Mouse (Mus musculus): ENCODE measurements around the gene Actr6. TPM values are rescaled to one million over a fixed set of nuclear protein-coding genes. Genes with fewer than 3 reads are reported as not detected.

The Actr6 gene
- total RNA-seq (2021) = 10 to 100 TPM; 24.9 to 25.7 TPM
- long read RNA-seq, transcript Actr6-201 (11 exons, 1,705 nt) = major isoform, 29 of 41 reads
- long read RNA-seq, partial matches to known transcripts = 1 of 41 reads
- long read RNA-seq, other reads (novel, unspliced or antisense) = 11 of 41 reads

DNA sequence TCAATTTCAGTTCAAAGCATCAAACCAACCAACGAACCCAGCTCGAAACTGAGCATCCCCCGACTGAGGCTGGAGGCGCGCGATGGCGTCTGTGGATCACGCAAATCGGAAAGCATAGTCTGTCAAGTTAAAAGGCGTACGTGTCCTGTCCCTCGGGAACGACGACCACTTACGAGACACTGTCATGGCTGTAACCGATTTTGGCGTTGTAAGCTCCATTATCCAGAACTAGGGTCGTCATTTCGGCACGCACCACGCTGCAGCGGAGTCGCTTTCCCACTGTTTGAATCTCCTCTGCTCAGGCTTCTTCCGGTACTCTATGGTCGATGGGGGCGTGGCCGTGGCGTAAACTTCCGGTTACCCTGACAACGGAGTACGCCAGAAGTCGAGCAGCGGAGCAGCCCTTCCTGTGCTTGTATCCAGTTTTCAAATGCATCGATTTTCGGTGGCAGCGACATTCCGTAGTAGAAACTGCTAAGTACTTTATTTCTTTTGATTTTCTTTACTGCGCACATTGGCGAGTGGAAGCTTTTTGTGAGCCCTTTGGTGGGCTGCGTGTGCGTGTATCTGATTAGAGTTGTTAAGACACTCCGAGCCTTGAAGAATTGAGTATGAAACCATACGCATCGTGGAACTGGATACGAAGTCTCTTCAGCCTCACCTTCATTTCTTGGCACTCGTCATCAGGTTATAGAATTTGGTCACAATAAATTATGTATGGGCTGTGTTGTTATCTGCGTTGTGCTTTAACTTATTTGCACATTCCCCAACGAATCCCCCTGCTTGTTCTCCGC, at the start of gene Actr6:
Gene Actr6, minus strand, starts transcription at position 295 of the 794 bp plus-strand sequence.
- peak; percentile 91 to 92 for DNase-seq (ENCODE audit: low spot score in 2 of 2)

DNA sequence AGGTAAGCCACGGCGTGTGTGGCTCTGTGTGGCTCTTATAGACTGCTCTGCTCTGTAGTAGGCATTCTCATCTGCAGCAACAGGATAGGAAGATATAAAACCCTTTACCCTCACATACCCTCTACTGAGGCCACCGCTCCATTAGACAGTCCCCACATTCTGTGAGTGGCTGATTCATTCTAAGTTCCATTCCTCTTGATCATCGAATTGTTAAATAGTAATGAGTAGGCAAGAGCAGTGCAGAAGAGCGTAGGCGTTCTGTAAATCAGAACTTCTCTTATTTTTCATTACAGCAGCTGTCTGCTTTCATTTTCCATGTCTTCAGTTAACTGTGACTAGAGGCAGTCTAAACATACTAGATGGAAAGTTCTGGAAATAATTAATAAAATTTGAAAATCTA, 43.9 kb upstream of the Actr6 start:
- DNase-seq (ENCODE audit: low spot score in 2 of 2) = no peak

DNA sequence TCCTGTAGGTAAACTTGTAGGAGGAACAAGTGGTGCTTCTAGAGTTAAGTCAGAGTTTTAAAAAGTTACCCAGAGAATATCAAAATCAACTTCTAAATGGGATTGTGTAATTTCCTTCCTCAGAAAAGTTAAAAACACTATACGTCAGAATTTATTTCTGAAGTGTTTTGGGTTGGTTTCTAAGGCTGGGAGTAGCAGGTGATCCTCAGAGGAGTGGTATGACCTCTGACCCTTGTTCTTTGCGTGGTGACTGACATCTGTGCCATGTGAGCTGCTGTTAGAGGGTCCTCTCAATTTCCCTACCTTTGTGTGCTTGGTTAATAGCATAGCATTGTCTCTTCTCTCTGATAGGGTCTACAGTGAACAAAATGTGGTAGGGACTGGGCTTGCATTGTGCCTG, 39.8 kb upstream of the Actr6 start:
- DNase-seq (ENCODE audit: low spot score in 2 of 2) = no peak

DNA sequence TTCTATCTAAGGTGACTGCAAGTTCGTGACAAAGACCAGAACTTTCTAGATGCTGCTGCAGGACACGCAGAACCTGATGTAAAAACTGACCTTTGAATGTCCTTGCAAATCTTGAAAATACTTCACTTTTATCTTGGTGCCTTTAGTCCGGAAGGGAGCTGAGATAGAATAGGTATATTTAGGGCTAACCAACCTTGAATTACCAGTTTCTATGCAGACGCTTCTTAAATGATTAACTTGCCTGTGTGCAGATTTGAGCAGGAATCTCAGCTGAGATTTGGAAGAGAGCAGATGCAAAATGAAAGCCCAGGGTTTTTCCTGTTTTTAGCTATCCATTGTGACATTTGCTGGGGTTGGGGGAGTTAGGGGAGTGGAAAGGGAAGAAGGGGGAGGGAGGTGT, 37.0 kb upstream of the Actr6 start:
- no peak for DNase-seq (ENCODE audit: low spot score in 2 of 2)

DNA sequence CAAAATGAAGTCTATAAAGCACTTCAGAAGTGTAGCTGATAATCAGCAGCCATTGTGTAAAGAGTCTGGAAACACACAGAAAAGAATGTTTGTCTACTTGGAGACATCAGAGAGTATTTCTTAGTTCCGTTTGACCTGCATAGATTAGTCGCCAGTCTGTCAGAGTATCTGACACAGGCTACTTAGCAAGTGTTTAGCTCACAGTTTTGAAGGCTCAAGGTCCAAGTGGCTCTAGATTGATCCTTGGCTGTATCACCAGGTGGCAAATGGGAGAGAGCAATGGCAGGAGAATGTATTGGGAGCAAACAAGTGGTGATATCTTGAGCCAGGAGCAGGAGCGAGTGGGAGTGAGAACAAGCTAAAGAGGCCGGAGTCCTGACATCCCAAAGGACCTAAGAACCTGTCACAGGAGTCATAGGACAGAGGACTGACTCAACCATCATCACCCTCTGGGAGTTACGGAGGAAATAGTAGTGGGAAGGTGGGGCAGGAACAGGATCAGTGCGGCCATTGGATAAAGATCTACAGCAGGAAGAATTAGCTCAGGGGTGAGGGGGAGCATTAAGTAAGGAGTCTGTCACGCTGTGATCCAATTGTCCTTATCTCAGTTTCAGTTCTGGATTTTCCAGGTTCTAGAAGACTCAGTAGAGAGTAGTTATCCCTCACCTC, 36.4 kb upstream of the Actr6 start:
- no peak for DNase-seq (ENCODE audit: low spot score in 2 of 2)

DNA sequence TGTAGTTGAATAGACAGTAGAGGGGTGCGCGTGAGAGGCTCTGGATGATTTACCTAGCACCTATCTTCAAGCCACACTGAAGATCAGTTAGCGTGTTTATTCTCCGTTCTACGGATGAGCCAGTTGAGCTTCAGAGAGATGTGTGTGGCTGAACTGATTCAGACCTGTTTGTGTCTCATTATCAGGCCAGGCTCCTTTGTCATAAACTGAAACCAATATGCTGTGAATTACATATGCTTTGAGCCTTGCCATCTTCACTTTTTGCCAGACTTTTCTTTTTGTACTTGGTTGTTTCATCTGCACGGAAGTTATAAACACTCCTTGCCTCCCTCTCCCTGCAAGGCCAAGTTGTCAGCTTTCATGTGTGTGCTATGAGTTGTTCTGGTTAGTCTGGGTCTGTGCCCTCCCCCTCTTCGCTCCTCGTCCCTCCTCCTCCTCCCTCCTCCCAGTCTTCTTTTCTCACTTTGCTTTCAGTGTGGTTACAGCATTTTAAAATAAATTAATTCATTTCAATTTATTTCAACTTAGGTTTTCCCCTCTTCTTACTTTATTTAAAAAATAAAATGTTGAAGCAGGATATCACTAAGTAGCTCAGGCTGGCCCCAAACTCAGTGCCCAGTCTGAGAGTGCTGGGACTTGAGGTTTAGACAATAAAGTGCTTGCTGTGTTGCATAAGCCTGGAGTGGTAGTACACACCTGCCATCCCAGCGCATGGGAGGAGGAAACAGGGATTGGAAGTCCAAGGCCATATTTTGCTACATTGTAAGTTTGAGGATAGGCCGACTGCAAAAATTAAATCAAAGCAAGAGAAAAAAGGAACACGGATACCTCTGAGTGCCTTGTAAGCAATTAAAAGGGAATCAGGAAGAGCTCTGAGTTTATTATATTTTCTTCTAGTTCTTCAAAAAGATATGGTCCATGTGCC, 34.0 kb upstream of the Actr6 start:
- DNase-seq (ENCODE audit: low spot score in 2 of 2) = no peak

DNA sequence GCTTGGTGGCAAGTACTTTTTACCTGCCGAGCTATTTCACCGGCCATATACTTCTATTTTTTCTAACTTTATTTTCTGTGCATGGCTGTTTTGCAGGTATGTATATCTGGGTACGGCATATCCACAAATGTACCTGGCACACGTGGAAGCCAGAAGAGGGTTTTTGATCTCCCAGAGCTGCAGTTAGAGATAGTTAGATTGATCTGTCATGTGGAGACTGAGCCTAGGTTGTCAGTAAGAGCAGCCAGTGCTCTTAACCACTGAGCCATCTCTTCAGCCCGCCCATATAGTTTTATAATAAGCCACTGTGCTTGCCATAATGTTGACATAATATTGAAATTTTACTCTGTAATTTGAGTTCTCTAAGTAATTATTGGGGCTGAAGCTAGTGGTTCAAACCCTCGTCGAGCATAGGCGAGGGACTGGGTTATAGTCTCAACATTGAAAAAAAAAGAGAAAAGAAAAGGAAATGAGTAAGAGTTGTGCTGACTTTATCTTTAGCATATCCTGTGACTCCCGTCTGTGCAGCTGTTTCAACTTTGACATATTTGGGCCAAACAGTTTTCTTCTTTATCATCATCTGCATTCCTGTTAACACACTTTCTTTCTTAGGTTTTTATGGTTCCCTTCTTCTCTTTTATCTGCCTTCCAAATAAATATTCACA, 32.5 kb upstream of the Actr6 start:
- no peak for DNase-seq (ENCODE audit: low spot score in 2 of 2)

DNA sequence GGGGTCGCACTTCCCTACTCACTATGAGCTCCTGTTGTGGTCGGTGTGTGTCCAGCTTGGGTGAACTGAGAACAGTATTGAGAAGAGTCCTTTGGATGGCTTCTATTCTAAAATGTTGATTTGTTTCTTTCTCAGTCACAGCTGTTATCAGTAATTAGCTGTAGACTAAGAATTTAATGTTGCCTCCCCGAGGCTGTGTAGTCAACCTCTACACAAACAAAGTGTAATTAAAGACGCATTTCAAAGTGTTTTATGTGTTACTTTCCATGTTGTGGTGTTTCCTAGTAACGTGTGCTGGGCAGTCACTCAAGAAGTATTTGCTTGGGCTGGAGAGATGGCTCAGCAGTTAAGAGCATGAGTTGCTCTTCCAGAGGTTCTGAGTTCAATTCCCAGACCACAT, 28.7 kb upstream of the Actr6 start:
- no peak for DNase-seq (ENCODE audit: low spot score in 2 of 2)

DNA sequence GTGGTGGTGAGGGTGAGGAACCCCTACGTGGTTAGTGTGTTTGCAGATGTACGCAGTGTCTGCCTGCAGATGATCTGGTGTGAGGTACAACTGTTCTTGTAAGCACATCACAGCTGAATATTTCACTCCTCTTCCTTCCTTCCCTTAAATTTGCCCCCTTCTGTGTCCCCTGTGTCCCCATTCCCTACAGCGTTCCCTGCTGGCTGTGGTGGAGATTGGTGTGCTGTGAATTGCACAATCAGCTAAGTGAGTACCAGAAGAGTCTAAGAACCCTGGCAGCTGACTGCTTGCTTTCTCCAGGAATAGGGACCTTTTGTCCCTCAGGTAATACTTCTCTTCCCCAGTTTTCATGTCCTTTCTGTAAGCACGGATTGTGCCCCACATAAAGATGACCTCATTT, 23.1 kb upstream of the Actr6 start:
- no peak for DNase-seq (ENCODE audit: low spot score in 2 of 2)

DNA sequence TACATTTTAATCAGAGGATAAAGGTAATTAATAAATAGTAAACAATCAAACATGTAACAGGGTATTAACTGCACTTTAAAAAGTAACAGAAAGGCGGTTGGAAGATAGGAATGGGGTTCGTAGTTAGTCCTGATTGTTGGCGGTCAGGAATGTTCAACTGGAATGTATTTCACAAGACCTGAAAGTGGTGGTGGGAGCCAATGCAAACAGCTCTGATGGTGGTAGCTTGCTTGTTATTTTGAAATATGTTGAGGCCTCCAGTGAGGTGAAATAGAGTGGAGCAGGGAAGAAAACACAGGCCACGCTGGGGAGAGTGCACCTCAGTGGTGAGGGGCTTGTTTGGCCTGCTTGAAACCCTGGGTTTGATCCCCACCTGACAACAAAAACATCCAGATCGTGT, 19.0 kb upstream of the Actr6 start:
- no peak for DNase-seq (ENCODE audit: low spot score in 2 of 2)

DNA sequence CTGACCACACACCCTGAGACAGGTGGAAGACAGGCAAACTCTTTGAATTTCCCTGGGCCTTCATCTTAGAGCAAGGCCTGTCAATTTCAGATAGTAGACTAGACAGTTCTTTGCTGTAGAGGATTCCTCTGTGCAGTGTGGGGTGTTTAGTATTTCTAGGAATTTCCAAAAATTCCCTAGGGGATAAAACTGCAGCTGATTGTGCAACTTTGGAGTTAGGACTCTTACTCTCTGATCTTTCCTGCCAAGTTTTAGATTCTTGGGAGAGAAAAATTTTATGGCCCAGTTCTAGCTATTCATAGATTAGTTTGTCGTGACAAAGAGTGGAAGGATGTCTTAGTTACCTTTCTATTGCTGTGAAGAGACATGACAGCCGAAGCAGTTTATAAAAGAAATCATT, 16.5 kb upstream of the Actr6 start:
- DNase-seq (ENCODE audit: low spot score in 2 of 2) = no peak

DNA sequence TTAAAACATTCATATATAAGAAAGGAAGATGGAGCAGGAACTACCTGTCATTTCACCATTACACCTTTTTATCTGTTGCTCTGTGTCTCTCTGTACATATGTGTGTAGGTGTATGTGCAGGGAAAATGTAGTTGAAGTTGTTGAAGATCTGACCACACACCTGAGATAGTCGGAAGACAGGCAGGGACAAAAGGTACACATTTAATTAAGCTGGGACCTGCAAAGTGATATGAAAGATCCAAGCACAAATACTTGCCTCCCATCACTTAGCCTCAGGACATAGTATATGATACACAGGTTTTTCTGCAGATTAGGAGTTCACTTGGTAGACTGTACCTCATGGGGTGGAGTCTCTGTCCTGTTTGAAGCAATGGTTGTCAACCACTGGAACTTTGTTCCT, 15.8 kb upstream of the Actr6 start:
- DNase-seq (ENCODE audit: low spot score in 2 of 2) = no peak

DNA sequence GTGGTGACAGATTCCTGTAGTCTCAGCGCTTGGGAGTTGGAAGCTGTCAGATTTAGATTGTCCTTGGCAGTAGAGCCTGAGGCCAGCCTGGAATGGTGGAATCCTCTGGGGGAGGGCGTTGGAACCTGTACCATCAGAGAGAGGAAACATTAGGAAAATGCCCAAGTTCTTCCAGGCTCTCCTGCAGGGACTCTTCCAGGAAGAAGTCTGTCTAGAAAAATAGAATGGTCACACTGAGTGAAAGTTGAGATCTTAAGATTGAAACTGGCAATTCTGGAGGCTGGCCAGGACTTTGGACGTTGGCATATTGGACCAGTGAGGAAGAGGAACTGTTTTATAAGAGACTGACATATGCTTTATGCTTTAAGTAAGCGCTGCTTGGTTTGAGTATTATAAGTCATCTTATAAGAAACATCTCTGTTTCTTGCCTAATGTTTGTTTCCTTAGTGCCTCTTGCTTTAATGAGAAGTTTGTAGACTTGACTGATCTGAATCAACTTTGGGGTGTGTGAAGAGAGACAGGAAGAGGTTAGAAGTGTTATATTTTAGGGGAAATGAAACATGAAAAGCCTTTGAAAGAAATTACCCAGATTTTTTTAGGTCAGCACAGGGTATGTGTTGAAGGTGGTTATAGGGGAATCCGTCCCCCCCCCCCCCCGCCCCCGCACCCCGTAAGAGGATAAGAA, 15.3 kb upstream of the Actr6 start:
- no peak for DNase-seq (ENCODE audit: low spot score in 2 of 2)

DNA sequence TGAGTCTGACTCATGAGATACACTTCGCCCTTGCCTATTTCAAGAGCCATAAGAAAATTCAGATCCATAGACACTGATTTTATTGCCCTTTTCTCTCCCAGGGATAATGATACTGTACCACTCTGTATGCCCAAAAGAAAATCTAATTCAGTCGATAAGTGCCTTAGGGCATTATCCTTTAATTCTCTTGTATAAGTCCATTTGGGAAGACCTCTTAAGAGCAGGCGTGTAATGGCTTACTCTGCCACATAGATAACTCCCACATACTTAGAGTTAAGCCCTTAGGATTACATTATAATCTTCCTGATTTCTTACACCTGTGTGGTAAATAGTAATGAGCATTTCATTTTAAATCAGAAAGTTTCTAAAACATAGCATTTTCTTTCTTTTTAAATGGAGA, 14.5 kb upstream of the Actr6 start:
- no peak for DNase-seq (ENCODE audit: low spot score in 2 of 2)

DNA sequence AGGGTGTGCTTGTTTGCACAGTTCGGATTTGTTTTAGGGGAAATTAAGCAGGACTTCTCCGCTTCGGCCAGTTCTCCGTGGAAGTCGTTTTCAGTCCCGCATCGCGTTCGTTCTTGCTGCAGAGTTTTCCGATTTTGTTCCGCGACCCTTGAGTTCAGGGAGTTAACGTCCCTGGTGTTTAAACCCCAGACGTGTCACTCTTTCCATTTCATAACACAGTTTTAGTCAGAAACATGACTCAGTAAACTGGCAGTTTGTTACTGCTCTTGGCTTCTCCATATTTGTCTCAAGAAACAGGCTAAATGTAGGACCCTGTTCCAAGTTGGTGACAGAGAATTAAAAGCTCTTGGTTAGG, 13.5 kb upstream of the Actr6 start:
- no peak for DNase-seq (ENCODE audit: low spot score in 2 of 2)

DNA sequence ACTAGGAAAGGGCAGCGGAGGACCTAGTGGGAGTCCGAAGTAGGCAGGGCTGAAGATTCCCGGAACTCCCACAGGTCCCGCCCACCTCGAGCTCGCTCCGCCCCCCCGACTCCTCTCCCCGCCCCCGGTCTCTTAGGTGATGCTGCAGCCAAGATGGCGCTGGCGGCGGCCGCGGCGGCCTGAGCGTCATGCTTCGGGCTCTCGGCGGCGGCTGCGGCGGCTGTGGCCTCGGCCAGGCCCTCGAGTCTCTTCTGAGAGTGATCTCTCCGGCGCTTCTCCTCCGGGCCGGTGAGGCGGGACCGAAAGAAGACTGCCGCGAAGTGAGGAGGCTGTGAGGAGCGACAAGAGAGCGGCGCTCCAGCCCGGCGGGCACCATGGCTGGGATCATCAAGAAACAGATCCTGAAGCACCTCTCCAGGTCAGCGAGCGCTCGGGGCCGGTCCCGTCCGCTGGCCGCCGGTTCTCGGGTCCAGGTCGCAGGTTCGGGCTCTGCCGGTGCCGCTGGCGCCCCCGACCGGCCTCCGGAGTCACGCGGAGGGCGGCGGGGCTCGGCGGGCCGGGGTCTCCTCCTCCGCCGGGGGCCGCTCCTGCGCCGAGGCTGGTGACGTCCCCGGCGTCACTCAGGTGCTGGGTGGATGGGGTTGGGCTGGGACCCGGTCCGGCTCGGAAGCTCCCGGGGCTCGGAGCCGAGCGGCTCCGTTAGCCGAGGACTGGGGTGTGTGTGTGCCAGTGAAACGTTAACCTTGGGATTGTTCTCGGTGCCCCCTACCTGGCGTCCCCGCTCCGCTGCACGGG, 13.0 kb upstream of the Actr6 start, which contains the start of gene Uhrf1bp1l:
Gene Uhrf1bp1l, plus strand, starts transcription at position 121 of the 795 bp plus-strand sequence.
- peak; percentile 85 to 91 for DNase-seq (ENCODE audit: low spot score in 2 of 2)

DNA sequence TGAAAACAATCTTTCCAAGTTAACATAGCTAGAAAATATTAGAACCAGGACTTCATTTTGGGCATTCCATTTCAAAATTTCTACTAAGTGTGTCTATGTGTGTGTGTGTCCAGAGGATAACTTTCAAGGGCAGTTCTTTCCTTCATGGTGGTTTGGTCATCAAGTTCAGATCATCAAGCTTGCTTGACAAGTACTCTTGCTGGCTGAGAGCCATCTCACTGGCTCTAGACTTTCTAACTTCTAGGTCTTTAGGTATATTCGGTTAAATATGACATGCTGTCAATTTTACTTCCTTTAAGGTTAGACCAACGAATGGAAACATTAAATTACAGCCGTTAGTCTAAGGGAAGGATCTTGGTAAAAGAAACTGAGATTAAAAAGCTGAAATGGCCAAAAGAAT, 12.2 kb upstream of the Actr6 start:
- DNase-seq (ENCODE audit: low spot score in 2 of 2) = no peak

DNA sequence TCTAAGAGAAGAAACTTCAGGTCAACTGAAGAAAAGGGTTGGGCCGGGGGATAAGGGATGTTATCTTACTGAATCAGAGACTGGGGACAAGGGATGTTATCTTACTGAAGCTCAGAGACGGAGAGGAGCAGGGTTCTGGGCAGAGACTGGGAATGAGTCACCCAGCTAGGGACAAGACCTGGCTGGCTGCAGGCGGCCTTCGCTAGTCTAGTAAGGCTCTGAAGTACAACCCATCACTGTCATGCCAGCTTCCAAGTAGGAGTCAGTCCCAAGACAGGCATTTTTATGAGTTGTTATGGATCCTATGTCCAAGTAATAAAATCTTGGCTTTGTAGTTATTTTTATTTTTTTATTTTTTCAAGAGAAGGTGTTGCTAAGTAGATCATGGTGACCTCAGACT, 11.2 kb upstream of the Actr6 start:
- DNase-seq (ENCODE audit: low spot score in 2 of 2) = no peak

DNA sequence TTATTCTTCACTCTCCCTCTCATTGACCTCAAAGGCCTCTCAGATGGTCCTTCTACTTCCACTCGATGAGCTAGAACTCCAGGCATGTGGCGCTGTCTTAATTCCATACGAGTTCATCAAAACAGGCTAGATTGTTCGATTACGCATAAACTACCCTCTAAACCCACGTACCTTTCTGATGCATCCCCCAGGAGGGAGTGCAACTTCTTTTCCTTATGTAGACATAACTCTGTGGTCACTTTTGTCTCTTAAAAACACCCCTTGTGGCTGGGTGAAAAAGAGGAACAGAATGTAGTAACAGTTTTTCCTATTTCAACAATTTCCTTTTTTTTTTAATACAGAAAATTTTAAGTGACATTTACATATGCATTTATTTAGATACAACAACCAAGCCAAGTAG, 8.9 kb upstream of the Actr6 start:
- no peak for DNase-seq (ENCODE audit: low spot score in 2 of 2)

DNA sequence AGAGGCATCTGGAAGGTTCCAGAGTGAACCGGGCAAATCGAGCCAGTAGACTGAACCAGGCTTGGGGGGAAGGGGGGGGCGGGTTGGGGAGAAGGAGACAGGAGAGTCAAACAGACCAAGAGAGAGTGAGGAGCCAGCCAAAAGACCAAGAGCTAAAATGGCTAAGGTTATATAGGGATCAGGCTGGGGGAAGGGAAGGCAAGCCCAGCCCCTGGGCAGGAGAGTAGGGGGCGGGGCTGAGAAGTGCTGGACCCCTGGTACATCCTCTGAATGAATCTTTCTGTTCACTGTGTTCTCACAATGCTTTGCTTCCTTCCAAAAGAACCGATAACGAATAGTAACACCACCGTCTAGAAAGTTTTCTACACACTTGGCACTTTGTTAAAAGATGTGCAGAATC, 7.6 kb upstream of the Actr6 start:
- no peak for DNase-seq (ENCODE audit: low spot score in 2 of 2)

Measured in layer of hippocampus, postnatal 10 days (tissue).